Mouse (Mus musculus) midbrain, postnatal 0 days (tissue): ENCODE results near the gene Zdhhc5. TPM values are rescaled to one million over a fixed set of nuclear protein-coding genes. Genes with fewer than 3 reads are reported as not detected.

Experiments
- ATAC-seq: fragments of 200-750 bp; cut with Nextera tagmentation; 2 replicates; pipeline ENCODE4 v1.8.0; 2017; ENCODE audit warnings: moderate number of reproducible peaks, mild to moderate bottlenecking, moderate TSS enrichment, moderate library complexity; ENCODE audit not compliant: low FRiP score
- DNase-seq: peaks from one replicate; pipeline ENCODE4 v3.0.0-alpha.2; 2015; ENCODE audit warnings: low spot score
- H3K27ac ChIP-seq: fragments of 300-500 bp; sonication (generic); 2 replicates; pipeline ENCODE4 v1.5.1; 2014; ENCODE audit warnings: low read depth, mild to moderate bottlenecking, low read length, mixed read lengths
- H3K27me3 ChIP-seq: fragments of 300-500 bp; sonication (generic); 2 replicates; pipeline ENCODE4 v1.6.1; 2014; ENCODE audit warnings: low read length, control low read depth, mixed read lengths; ENCODE audit not compliant: insufficient read depth
- H3K36me3 ChIP-seq: fragments of 300-500 bp; sonication (generic); 2 replicates; pipeline ENCODE4 v1.6.1; 2014; ENCODE audit warnings: low read length, control low read depth, mixed read lengths; ENCODE audit not compliant: insufficient read depth
- H3K4me1 ChIP-seq: fragments of 300-500 bp; sonication (generic); 2 replicates; pipeline ENCODE4 v1.6.1; 2014; ENCODE audit warnings: mild to moderate bottlenecking, control low read depth, antibody characterized with exemption, low read length, mixed read lengths; ENCODE audit not compliant: insufficient read depth
- H3K4me2 ChIP-seq: fragments of 300-500 bp; sonication (generic); 2 replicates; pipeline ENCODE4 v1.6.1; 2014; ENCODE audit warnings: low read depth, mild to moderate bottlenecking, low read length, mixed read lengths; ENCODE audit not compliant: poor library complexity, severe bottlenecking
- H3K4me3 ChIP-seq: fragments of 300-500 bp; sonication (generic); 2 replicates; pipeline ENCODE4 v1.5.1; 2014; ENCODE audit warnings: low read depth, mild to moderate bottlenecking, low read length, moderate library complexity
- H3K9ac ChIP-seq: fragments of 300-500 bp; sonication (generic); replicated peaks from 2 replicates; pipeline ENCODE4 v1.6.1; 2014; ENCODE audit warnings: mild to moderate bottlenecking, low read length, moderate library complexity, mixed read lengths; ENCODE audit not compliant: poor library complexity, severe bottlenecking
- H3K9me3 ChIP-seq: fragments of 300-500 bp; sonication (generic); 2 replicates; pipeline ENCODE4 v1.6.1; 2016; ENCODE audit warnings: low read length, control low read depth
- CTCF ChIP-seq: IDR thresholded peaks from 2 replicates; pipeline ENCODE4 v1.5.1; 2016; ENCODE audit warnings: antibody characterized with exemption, mild to moderate bottlenecking
- WGBS: fragments of 180-500 bp; shearing (Covaris S2); extraction: QIAGEN DNeasy Blood & Tissue Kit; methylation state at CpG from one replicate; pipeline ENCODE4 v1.1.7; 2014; 5-methylcytosine and 5-hydroxymethylcytosine counted together
- polyA plus RNA-seq: library from polyadenylated mRNA; unstranded; fragments of >200 nt; fragmentation: Nextera tagmentation; extraction: Ambion mirVana; gene quantifications from 2 replicates; pipeline ENCODE4 v1.2.1, GENCODE M21; 2015
- total RNA-seq: library from RNA; depleted of rRNA; stranded (reverse); fragments of >200 nt; gene quantifications from 2 replicates; pipeline ENCODE4 v1.2.3, GENCODE M21; 2014

Gene Zdhhc5
- total and polyA plus RNA-seq, 2 experiments from 2014 or later = 17.9 to 39.0 TPM

DNA sequence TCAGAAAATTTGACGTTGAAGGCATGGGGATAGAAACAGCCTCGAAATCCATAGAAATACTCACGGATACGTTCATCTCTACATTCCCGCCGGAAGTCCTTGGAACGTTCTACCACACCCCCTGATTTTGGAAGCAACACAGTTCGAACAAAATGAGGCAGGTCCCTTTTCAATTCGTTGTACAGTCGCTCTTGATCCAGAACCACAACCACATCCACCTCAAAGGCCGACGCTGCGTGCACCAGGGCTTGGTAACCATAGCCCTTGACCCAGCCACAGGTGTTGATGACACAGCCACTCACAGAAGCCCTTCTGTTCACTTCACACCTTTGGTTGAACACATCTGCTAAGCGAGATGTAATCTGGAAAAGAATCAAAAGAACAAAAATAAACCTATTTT is 8.9 kb upstream of the Zdhhc5 start:
- H3K4me1 ChIP-seq = 0 out of 2 replicates have a peak, but pooled peaks cover 7% of the 10 kb centered on the region
- ATAC-seq (no peak), DNase-seq (no peak)
- peaks cover 12% of the 10 kb centered on the region; the same call in 1 of the 2 replicates for H3K36me3 ChIP-seq
- H3K4me2 ChIP-seq = no peak overlapping the region
- 96% methylated on average over 14 of the region's 14 CpGs for WGBS
- H3K9me3 ChIP-seq = no peaks in the 10 kb centered on the region
- H3K9ac ChIP-seq = no peak overlapping the region
- no peak overlapping the region for H3K4me3 ChIP-seq
- TF ChIP-seq CTCF = no peak
- H3K27me3 ChIP-seq = no peaks in the 10 kb centered on the region
- no peak overlapping the region for H3K27ac ChIP-seq

- Histone ChIP-seq H3K27ac (no peak overlapping the region), H3K9ac (no peak overlapping the region), H3K9me3 (no peaks in the 10 kb centered on the region), H3K4me2 (no peak overlapping the region), H3K4me1 (0 out of 2 replicates have a peak, but pooled peaks cover 2% of the 10 kb centered on the region), H3K4me3 (no peak overlapping the region), H3K36me3 (peaks cover 12% of the 10 kb centered on the region; the same call in 1 of the 2 replicates), H3K27me3 (no peaks in the 10 kb centered on the region)
- no peak for ATAC-seq
- WGBS = 75% methylated on average over 3 of the region's 3 CpGs
- TF ChIP-seq CTCF = no peak
- DNase-seq = no peak
Measured at GRCm38 (mm10) chr2:84721182-84721581, 6.2 kb upstream of the Zdhhc5 start.

DNA sequence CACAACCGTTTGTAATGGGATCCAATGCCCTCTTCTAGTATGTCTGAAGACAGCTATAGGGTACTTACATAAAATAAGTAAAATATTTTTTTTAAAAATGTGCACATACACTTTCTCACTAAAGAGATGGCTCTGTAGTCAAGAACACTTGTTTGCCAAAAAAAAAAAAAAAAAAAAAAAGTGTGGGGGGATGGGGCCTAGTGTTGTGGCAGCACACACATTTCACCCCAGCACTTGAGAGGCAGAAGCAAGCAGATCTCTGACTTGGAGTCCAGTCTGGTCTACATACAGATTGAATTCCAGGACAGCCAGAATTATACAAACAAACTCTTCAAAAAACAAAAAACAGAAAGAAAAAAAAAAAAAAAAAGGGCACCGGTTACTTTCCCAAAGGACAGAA is 5.7 kb upstream of the Zdhhc5 start:
- Histone ChIP-seq H3K4me3 (no peak overlapping the region), H3K9ac (no peak overlapping the region), H3K36me3 (peaks cover 12% of the 10 kb centered on the region; the same call in 1 of the 2 replicates), H3K4me2 (no peak overlapping the region), H3K27ac (no peak overlapping the region), H3K27me3 (no peaks in the 10 kb centered on the region), H3K9me3 (no peaks in the 10 kb centered on the region), H3K4me1 (no peaks in the 10 kb centered on the region)
- WGBS = 95% methylated on average over 2 of the region's 2 CpGs
- no peak for DNase-seq
- TF ChIP-seq CTCF = no peak
- ATAC-seq = no peak

GRCm38 (mm10) chr2:84717357-84717756 is 2.4 kb upstream of the Zdhhc5 start:
- no peak overlapping the region for H3K4me2 ChIP-seq
- no peak for DNase-seq
- ATAC-seq = no peak
- no peaks in the 10 kb centered on the region for H3K9me3 ChIP-seq
- no peak for TF ChIP-seq CTCF
- no peak overlapping the region for H3K9ac ChIP-seq
- H3K27me3 ChIP-seq = no peaks in the 10 kb centered on the region
- 0 out of 2 replicates have a peak, but pooled peaks cover 6% of the 10 kb centered on the region for H3K4me1 ChIP-seq
- no peak overlapping the region for H3K27ac ChIP-seq
- peaks cover 4% of the 10 kb centered on the region; the same call in 1 of the 2 replicates for H3K36me3 ChIP-seq
- over 99% methylated on average over 4 of the region's 4 CpGs for WGBS
- H3K4me3 ChIP-seq = no peak overlapping the region

DNA sequence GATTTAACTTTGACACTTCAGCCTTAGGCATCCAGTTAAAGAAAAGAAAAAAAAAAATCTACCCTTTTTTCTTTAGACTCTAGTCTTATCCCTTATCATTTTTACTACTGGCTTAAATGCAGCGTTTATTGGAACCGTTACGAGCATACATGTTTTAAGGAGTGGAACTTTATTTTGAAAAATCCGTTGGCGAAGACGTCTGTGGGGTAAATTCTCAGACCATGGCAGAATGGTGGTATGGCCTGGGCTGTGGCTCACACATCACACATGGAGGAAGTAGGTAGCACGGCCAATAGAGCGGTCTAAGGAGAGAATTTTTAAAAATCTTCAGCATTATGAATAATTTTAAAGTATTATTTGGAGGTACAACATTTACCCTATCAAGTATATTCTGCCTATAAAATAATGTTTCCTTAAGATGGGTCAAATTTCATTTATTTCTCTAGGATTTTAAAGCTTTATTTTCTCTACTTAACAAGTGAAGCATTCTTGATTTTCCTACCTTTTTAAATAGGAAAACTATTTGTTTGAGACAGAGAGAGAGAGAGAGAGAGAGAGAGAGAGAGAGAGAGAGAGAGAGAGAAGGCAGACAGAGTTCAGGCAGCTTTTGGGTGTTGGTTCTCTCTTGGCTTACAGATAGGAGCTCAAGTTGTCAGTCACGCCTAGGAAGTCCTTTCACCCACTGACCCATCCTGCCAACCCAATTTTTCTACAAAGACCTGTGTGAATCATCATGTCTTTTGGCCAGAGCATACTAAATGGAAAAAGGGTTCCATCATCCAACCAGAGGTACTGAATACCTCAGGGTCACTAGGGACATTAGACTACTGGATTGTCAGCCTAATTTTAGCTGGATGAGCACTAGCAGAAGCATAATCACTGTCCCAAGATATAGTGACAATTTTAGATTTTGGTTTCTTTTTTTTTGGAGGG is 1.7 kb upstream of the Zdhhc5 start:
- DNase-seq (no peak), ATAC-seq (no peak)
- no peak for TF ChIP-seq CTCF
- peak overlapping the region; percentile 62 for H3K4me3 ChIP-seq
- H3K27ac ChIP-seq = peak overlapping the region; percentile 91; the same call in 1 of the 2 replicates
- H3K9me3 ChIP-seq = no peaks in the 10 kb centered on the region
- H3K9ac ChIP-seq = peak overlapping the region; percentile 63
- 0 out of 2 replicates have a peak, but pooled peaks cover 6% of the 10 kb centered on the region for H3K4me1 ChIP-seq
- H3K4me2 ChIP-seq = peak overlapping the region; percentile 66
- H3K27me3 ChIP-seq = no peaks in the 10 kb centered on the region
- H3K36me3 ChIP-seq = peaks cover 4% of the 10 kb centered on the region; the same call in 1 of the 2 replicates
- 27% methylated on average over 9 of the region's 9 CpGs for WGBS
